24 mouse cellular contexts compared by ENCODE assay signal in genomic region chr17:86706467-86706866, GRCm38 (mm10).
"Had no signal": no experiment of that assay in that cellular context is flagged by ENCODE, and none has a peak within 500 bp of the region (broad histone marks: within the 10 kb centered on the region; RNA-seq: fewer than 3 reads in every experiment).

No protein-coding gene starts in this region.

- H3K36me3 ChIP-seq: heart, embryonic 12.5 days; hindbrain, embryonic 10.5 days; hindbrain, embryonic 12.5 days; intestine, embryonic 15.5 days; limb, embryonic 13.5 days; limb, embryonic 15.5 days; liver, embryonic 12.5 days had no signal

- H3K9ac ChIP-seq: heart, embryonic 12.5 days; hindbrain, embryonic 12.5 days; hindbrain, embryonic 14.5 days; intestine, embryonic 15.5 days; limb, embryonic 13.5 days; limb, embryonic 15.5 days; liver, embryonic 12.5 days; liver, embryonic 14.5 days had no signal

- ATAC-seq: hindbrain, embryonic 16.5 days; inflammation-experienced regulatory T-cells, adult 6 months; intestine, embryonic 15.5 days; intestine, postnatal 0 days; liver, embryonic 12.5 days had no signal

- H3K4me1 ChIP-seq: hindbrain, embryonic 10.5 days; hindbrain, embryonic 12.5 days; intestine, embryonic 15.5 days; limb, embryonic 13.5 days; limb, embryonic 15.5 days; liver, embryonic 12.5 days had no signal

- H3K27me3 ChIP-seq: heart, embryonic 12.5 days; hindbrain, embryonic 12.5 days; intestine, embryonic 15.5 days; limb, embryonic 13.5 days; limb, embryonic 15.5 days; liver, embryonic 12.5 days had no signal

- H3K4me2 ChIP-seq: heart, embryonic 12.5 days; hindbrain, embryonic 12.5 days; hindbrain, embryonic 14.5 days; intestine, embryonic 15.5 days; limb, embryonic 13.5 days; limb, embryonic 15.5 days; liver, embryonic 12.5 days had no signal

- H3K27ac ChIP-seq: hindbrain, embryonic 10.5 days; hindbrain, embryonic 12.5 days; hindbrain, embryonic 14.5 days; intestine, embryonic 15.5 days; layer of hippocampus, adult 2 months; left cerebral cortex, adult 2 months; limb, embryonic 13.5 days; limb, embryonic 15.5 days; liver, embryonic 12.5 days; liver, embryonic 14.5 days had no signal

- DNase-seq: gastrocnemius, postnatal 10 days; gastrocnemius, postnatal 25 days; heart, adult 18-20 months; heart, postnatal 10 days; heart, postnatal 4 days; kidney, adult 18-20 months; kidney, adult 8-10 months; kidney, postnatal 10 days; kidney, postnatal 4 days; left cerebral cortex, postnatal 4 days had no signal

- H3K9me3 ChIP-seq: heart, embryonic 12.5 days; hindbrain, embryonic 10.5 days; hindbrain, embryonic 12.5 days; intestine, embryonic 15.5 days; limb, embryonic 13.5 days; limb, embryonic 15.5 days; liver, embryonic 12.5 days had no signal

- H3K4me3 ChIP-seq: heart, embryonic 12.5 days; hindbrain, embryonic 10.5 days; hindbrain, embryonic 12.5 days; intestine, embryonic 15.5 days; layer of hippocampus, adult 2 months; left cerebral cortex, adult 2 months; limb, embryonic 13.5 days; limb, embryonic 15.5 days; liver, embryonic 12.5 days had no signal
